Mouse (Mus musculus) forebrain, postnatal 0 days (tissue): ENCODE results near the gene Plcb4. TPM values are rescaled to one million over a fixed set of nuclear protein-coding genes. Genes with fewer than 3 reads are reported as not detected.
A peak's percentile ranks its signal among the peaks of the same experiment; 100 is the strongest.
"Not testable (repeated sequence)": the region's sequence is repeated elsewhere in the genome, so short reads cannot be mapped to it uniquely, and the experiment has no call there.

ENCODE experiments used
- ATAC-seq: fragments of 200-750 bp; cut with Nextera tagmentation; 2 replicates; pipeline ENCODE4 v1.8.0; 2017; ENCODE audit warnings: mild to moderate bottlenecking, moderate library complexity
- DNase-seq: peaks from one replicate; pipeline ENCODE4 v3.0.0-alpha.2; 2015
- H3K27ac ChIP-seq: fragments of 300-500 bp; sonication (generic); 2 replicates; pipeline ENCODE4 v1.5.1; 2014; ENCODE audit warnings: low read depth, mild to moderate bottlenecking, antibody characterized with exemption, low read length, moderate library complexity, mixed read lengths
- H3K27me3 ChIP-seq: fragments of 300-500 bp; sonication (generic); 2 replicates; pipeline ENCODE4 v1.6.1; 2014; ENCODE audit warnings: mild to moderate bottlenecking, low read length, mixed read lengths; ENCODE audit not compliant: insufficient read depth
- H3K36me3 ChIP-seq: fragments of 300-500 bp; sonication (generic); 2 replicates; pipeline ENCODE4 v1.6.1; 2014; ENCODE audit warnings: mild to moderate bottlenecking, moderate library complexity; ENCODE audit not compliant: insufficient read depth
- H3K4me1 ChIP-seq: fragments of 300-500 bp; sonication (generic); 2 replicates; pipeline ENCODE4 v1.6.1; 2014; ENCODE audit warnings: antibody characterized with exemption; ENCODE audit not compliant: insufficient read depth
- H3K4me2 ChIP-seq: fragments of 300-500 bp; sonication (generic); 2 replicates; pipeline ENCODE4 v1.6.1; 2014; ENCODE audit warnings: low read depth, mild to moderate bottlenecking, moderate library complexity
- H3K4me3 ChIP-seq: fragments of 300-500 bp; sonication (generic); 2 replicates; pipeline ENCODE4 v1.5.1; 2014; ENCODE audit warnings: low read depth, low read length, mixed read lengths
- H3K9ac ChIP-seq: fragments of 300-500 bp; sonication (generic); 2 replicates; pipeline ENCODE4 v1.6.1; 2014; ENCODE audit warnings: mild to moderate bottlenecking
- H3K9me3 ChIP-seq: fragments of 300-500 bp; sonication (generic); 2 replicates; pipeline ENCODE4 v1.6.1; 2016; ENCODE audit warnings: low read length
- CTCF ChIP-seq: sonication (generic); IDR thresholded peaks from 2 replicates; pipeline ENCODE4 v1.5.1; 2016; ENCODE audit warnings: antibody characterized with exemption, control low read depth, low read depth
- WGBS: fragments of 180-500 bp; shearing (Covaris S2); extraction: QIAGEN DNeasy Blood & Tissue Kit; methylation state at CpG from one replicate; pipeline ENCODE4 v1.1.7; 2014; 5-methylcytosine and 5-hydroxymethylcytosine counted together
- polyA plus RNA-seq: library from polyadenylated mRNA; unstranded; fragments of >200 nt; fragmentation: Nextera tagmentation; extraction: Ambion mirVana; gene quantifications from 2 replicates; pipeline ENCODE4 v1.2.1, GENCODE M21; 2015
- total RNA-seq: library from RNA; depleted of rRNA; stranded (reverse); fragments of >200 nt; gene quantifications from 2 replicates; pipeline ENCODE4 v1.2.3, GENCODE M21; 2014

Gene Plcb4
- total and polyA plus RNA-seq, 2 experiments from 2014 or later = 15.5 to 39.7 TPM

- no peaks in the 10 kb centered on the region for H3K27me3 ChIP-seq
- WGBS = 95% methylated on average over 2 of the region's 2 CpGs
- DNase-seq (no peak), ATAC-seq (no peak)
- no peaks in the 10 kb centered on the region for H3K9me3 ChIP-seq
- no peak overlapping the region for H3K4me3 ChIP-seq
- no peak overlapping the region for H3K9ac ChIP-seq
- no peak overlapping the region for H3K4me2 ChIP-seq
- H3K27ac ChIP-seq = no peak overlapping the region
- no peaks in the 10 kb centered on the region for H3K4me1 ChIP-seq
- no peak for TF ChIP-seq CTCF
- H3K36me3 ChIP-seq = no peaks in the 10 kb centered on the region
These were observed 48.5 kb downstream of the Plcb4 start for GRCm38 (mm10) chr2:135707305-135707704.

- Histone ChIP-seq H3K4me3 (no peak overlapping the region), H3K36me3 (no peaks in the 10 kb centered on the region), H3K9ac (no peak overlapping the region), H3K27ac (no peak overlapping the region), H3K4me2 (no peak overlapping the region; the same call in 1 of the 2 replicates), H3K27me3 (no peaks in the 10 kb centered on the region), H3K4me1 (no peaks in the 10 kb centered on the region), H3K9me3 (no peaks in the 10 kb centered on the region)
- DNase-seq (no peak), ATAC-seq (no peak)
- no peak for TF ChIP-seq CTCF
- WGBS = 55% methylated on average over 3 of the region's 3 CpGs
These were observed 49.6 kb downstream of the Plcb4 start for GRCm38 (mm10) chr2:135708386-135708785.

DNA sequence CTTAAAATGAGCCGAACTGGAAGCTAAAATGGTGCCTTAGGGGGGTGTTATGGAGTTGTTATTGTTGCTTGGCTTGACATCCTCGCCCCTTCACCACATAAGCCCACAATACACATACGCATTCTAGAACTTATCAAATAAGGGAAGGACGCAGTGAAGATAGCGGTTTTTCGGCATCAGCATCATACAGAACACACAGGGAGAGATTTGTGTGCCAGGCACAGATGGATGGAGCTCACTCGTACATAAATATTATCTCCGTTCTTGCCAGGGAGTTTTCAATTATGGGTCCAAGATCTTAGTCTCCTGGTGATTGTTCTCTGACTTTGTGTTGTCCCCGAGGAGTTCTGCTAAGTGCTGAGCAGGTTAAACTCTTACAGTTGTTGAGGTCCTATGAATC lies 50.0 kb downstream of the Plcb4 start:
- Histone ChIP-seq H3K36me3 (no peaks in the 10 kb centered on the region), H3K9me3 (no peaks in the 10 kb centered on the region), H3K27me3 (no peaks in the 10 kb centered on the region), H3K4me3 (no peak overlapping the region), H3K9ac (no peak overlapping the region), H3K4me2 (no peak overlapping the region; the same call in 1 of the 2 replicates), H3K4me1 (no peaks in the 10 kb centered on the region), H3K27ac (no peak overlapping the region)
- TF ChIP-seq CTCF = no peak
- DNase-seq (peak; percentile 44), ATAC-seq (no peak)
- 62% methylated on average over 9 of the region's 9 CpGs for WGBS

DNA sequence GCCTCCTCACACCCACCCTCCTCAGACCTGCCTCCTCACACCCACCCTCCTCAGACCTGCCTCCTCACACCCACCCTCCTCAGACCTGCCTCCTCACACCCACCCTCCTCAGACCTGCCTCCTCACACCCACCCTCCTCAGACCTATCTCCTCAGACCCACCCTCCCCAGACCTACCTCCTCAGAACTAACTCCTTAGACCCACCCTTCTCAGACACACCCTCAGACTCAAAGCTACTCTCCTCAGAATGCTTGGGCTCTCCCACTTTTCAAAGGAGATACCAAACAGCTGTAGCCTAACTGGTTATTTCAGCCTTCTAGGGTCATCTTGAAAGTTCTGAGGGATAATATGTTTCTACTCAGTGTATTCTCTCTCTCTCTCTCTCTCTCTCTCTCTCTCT lies 50.9 kb downstream of the Plcb4 start:
- not testable (repeated sequence) for H3K4me1 ChIP-seq, H3K9ac ChIP-seq, H3K9me3 ChIP-seq, ATAC-seq, H3K27ac ChIP-seq, DNase-seq, H3K27me3 ChIP-seq, H3K36me3 ChIP-seq, H3K4me3 ChIP-seq, H3K4me2 ChIP-seq

DNA sequence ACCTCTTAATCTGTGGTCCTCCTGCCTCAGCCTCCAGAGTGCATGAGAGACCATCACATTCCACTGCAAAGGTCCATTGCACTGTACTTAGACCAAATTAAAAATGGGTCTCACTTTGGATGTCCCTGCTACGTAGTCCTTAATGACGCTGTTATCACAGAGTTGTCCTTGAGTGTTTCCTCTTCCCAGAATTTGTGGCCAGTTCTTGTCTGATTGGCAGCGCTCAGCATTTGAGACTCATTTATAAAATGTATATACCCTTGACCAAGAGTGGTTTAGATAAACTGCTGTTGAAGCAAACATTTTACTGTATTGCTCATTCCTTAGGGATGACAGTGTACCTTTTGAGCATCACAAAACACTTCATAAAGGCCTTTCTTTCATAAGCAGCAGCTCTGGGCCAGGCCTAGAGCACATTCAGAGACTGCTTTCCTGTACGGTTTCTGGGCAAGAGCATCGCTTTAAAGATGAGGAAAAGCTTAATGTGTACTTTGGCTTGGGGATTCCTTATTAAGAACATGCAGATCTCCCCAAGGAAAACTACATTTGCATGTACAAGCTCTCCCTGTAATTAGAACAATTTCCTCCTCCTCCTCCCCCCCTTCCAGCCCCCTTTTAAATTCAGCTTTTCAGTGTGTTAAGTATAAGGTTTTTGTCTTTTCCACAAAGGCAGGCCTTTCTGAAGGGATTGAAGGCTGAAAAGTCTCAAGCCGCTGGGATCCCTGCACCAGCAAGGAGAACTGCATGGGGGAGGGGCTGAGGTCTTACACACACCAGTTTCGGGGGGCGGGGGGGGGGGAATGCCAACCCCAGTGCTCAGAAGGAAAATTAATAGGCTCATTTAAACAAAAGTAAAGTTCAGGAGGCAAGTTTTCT lies 52.5 kb downstream of the Plcb4 start:
- Histone ChIP-seq H3K27ac (peak overlapping the region; percentile 66), H3K9me3 (no peaks in the 10 kb centered on the region), H3K4me1 (no peaks in the 10 kb centered on the region), H3K4me2 (peak overlapping the region; percentile 38), H3K9ac (no peak overlapping the region), H3K27me3 (no peaks in the 10 kb centered on the region), H3K36me3 (no peaks in the 10 kb centered on the region), H3K4me3 (no peak overlapping the region; the same call in 1 of the 2 replicates)
- ATAC-seq (peak; percentile 84), DNase-seq (peak; percentile 71)
- TF ChIP-seq CTCF = no peak
- 17% methylated on average over 8 of the region's 8 CpGs for WGBS

DNA sequence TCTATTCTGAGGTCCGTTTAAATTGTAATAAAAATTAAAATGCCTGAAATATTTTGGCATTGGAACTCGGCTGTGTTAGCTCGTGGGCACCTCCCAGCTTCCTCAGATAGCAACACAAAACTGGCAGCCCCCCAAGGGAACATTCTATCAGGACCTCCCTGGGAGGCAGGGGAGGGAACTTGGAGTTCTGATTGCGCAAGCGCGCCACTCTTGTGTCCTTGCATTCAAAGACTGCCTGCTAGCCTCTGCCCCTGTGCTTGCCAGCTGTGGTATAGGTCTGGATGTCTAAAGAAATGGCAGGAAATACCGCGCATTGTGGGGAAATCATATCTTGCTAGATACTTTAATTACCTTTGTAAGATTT lies 53.1 kb downstream of the Plcb4 start:
- Histone ChIP-seq H3K9me3 (no peaks in the 10 kb centered on the region), H3K27me3 (no peaks in the 10 kb centered on the region), H3K9ac (no peak overlapping the region), H3K4me3 (no peak overlapping the region; the same call in 1 of the 2 replicates), H3K27ac (no peak overlapping the region), H3K4me2 (peak overlapping the region; percentile 38), H3K4me1 (no peaks in the 10 kb centered on the region), H3K36me3 (no peaks in the 10 kb centered on the region)
- ATAC-seq = peak; percentile 84
- DNase-seq = peak; percentile 80
- TF ChIP-seq CTCF = no peak
- 5% methylated on average over 8 of the region's 8 CpGs for WGBS

DNA sequence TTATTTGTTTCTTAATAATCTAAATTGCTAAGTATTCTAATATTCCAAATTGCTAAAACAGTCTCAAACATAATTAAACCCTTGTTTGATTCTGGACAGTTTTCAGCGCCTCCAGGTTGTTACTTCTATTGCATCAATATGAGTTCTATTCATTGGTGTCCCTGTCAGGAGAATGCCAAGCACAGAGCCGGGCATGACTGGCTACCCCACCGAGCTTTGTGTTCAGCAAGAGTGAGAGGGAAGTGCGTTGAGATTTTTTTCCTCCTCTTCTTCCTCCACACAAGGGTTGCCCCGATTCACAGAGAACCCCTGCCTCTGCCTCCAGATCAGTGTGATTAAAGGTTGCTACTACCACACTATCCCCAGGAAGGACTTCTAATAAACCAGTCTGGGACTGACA lies 53.5 kb downstream of the Plcb4 start:
- no peak for TF ChIP-seq CTCF
- peak; percentile 18 for DNase-seq
- H3K4me3 ChIP-seq = no peak overlapping the region
- peaks cover 2% of the 10 kb centered on the region; the same call in 1 of the 2 replicates for H3K4me1 ChIP-seq
- H3K9me3 ChIP-seq = no peaks in the 10 kb centered on the region
- H3K27ac ChIP-seq = 0 out of 2 replicates have a peak overlapping the region, but pooled peaks have one; percentile 30
- 0 out of 2 replicates have a peak, but pooled peaks have one; percentile 24 for ATAC-seq
- no peaks in the 10 kb centered on the region for H3K36me3 ChIP-seq
- WGBS = 5% methylated on average over 5 of the region's 5 CpGs
- H3K4me2 ChIP-seq = 0 out of 2 replicates have a peak overlapping the region, but pooled peaks have one; percentile 3
- no peak overlapping the region for H3K9ac ChIP-seq
- H3K27me3 ChIP-seq = no peaks in the 10 kb centered on the region
